Mouse (Mus musculus) liver, adult 2 months (tissue): Measurements from ENCODE around the gene 1110059E24Rik.

Source experiments
- CTCF ChIP-seq: fragments of 200-500 bp; IDR thresholded peaks from 2 replicates; pipeline ENCODE4 v1.5.1; 2011; ENCODE audit warnings: low read depth, low read length, control low read depth
- POLR2A ChIP-seq: fragments of 200-500 bp; IDR thresholded peaks from 2 replicates; pipeline ENCODE4 v1.6.1; 2011; ENCODE audit warnings: low read length, control low read depth; ENCODE audit not compliant: insufficient read depth; ENCODE audit errors: extremely low read depth

DNA sequence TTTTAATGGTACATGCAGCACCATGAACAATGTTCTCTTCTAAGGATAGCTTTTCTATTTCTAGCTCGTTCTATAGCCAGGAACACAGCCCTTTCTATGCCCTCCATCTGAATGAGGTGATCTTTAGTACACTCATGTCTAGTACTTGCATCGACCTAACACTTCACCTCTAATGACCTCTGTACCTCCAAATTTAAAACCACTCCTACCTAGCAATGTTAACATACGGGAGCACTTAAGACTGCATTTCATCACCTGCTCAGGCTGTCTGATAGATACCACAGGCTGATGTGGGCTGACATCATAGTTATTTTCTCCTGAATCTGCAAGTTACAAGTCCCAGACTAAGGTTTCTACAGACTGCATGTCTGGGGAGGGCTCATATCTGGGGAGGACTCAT, 103.8 kb downstream of the 1110059E24Rik start:
- TF ChIP-seq CTCF (no peak), POLR2A (no peak)
